Comparison of ENCODE assay signal across 22 mouse cellular contexts in the genomic region with DNA sequence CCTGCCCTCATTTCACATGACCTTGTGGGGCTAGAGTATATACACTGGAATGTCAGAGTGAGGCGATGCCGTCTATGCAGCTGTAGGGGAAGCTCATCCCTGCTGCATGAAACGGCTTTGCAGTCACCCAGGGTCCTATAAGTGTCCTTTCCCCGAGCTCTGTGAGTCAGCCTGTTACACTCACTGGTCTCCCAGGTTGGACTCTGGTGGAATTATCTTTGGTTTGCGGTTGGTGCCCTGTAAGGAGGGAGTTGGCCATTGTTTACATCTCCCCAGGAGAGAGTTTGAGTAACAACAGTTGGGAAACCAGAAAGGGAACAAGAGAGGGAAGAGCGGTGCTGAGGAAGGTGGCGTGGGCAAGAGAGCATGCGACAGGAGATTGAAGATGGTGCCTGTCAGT.
"Had no signal": no experiment of that assay in that cellular context is flagged by ENCODE, and none has a peak within 500 bp of the region (broad histone marks: within the 10 kb centered on the region; RNA-seq: fewer than 3 reads in every experiment).

No protein-coding gene starts in this region.

- DNase-seq: kidney, adult 11 months; kidney, adult 8-10 months; kidney, postnatal 10 days; kidney, postnatal 36 days; liver; lung, postnatal 10 days; lung, postnatal 36 days; retina, postnatal 1 day; thymus, postnatal 36 days had no signal

- H3K9ac ChIP-seq: kidney, embryonic 15.5 days; limb, embryonic 13.5 days; liver, embryonic 12.5 days; liver, embryonic 15.5 days; lung, embryonic 15.5 days; midbrain, embryonic 13.5 days; neural tube, embryonic 13.5 days; stomach, embryonic 15.5 days had no signal

- H3K9me3 ChIP-seq: kidney, embryonic 15.5 days; limb, embryonic 10.5 days; limb, embryonic 13.5 days; liver, embryonic 12.5 days; liver, embryonic 15.5 days; lung, embryonic 15.5 days; midbrain, embryonic 10.5 days; midbrain, embryonic 13.5 days; neural tube, embryonic 13.5 days; stomach, embryonic 15.5 days had no signal

- ATAC-seq: liver, embryonic 12.5 days; midbrain, embryonic 13.5 days; midbrain, embryonic 16.5 days had no signal

- H3K27me3 ChIP-seq: kidney, embryonic 15.5 days; limb, embryonic 13.5 days; liver, embryonic 12.5 days; liver, embryonic 15.5 days; lung, embryonic 15.5 days; midbrain, embryonic 13.5 days; neural tube, embryonic 13.5 days; stomach, embryonic 15.5 days had no signal

- H3K4me1 ChIP-seq: kidney, embryonic 15.5 days; lung, embryonic 15.5 days; megakaryocyte, embryonic 14.5 days; midbrain, embryonic 13.5 days; neural tube, embryonic 13.5 days; stomach, embryonic 15.5 days had no signal

- H3K36me3 ChIP-seq: limb, embryonic 13.5 days; liver, embryonic 12.5 days; liver, embryonic 15.5 days; lung, embryonic 15.5 days; stomach, embryonic 15.5 days had no signal

- H3K4me3 ChIP-seq: kidney, embryonic 15.5 days; limb, embryonic 10.5 days; limb, embryonic 13.5 days; liver, embryonic 12.5 days; liver, embryonic 15.5 days; lung, embryonic 15.5 days; megakaryocyte, embryonic 14.5 days; midbrain, embryonic 10.5 days; midbrain, embryonic 13.5 days; myocyte; neural tube, embryonic 13.5 days; stomach, embryonic 15.5 days had no signal

- H3K27ac ChIP-seq: kidney, embryonic 15.5 days; limb, embryonic 10.5 days; limb, embryonic 13.5 days; liver, embryonic 12.5 days; liver, embryonic 15.5 days; lung, embryonic 15.5 days; midbrain, embryonic 10.5 days; midbrain, embryonic 13.5 days; neural tube, embryonic 13.5 days; stomach, embryonic 15.5 days had no signal

- H3K4me2 ChIP-seq: kidney, embryonic 15.5 days; limb, embryonic 13.5 days; liver, embryonic 12.5 days; liver, embryonic 15.5 days; lung, embryonic 15.5 days; midbrain, embryonic 13.5 days; neural tube, embryonic 13.5 days; stomach, embryonic 15.5 days had no signal
